In genomic region chr15:85715059-85715458, GRCm38 (mm10) we compare ENCODE assay signal across 22 mouse cellular contexts. TPM values are rescaled to one million over a fixed set of nuclear protein-coding genes. Genes with fewer than 3 reads are reported as not detected.
"Had no signal": no experiment of that assay in that cellular context is flagged by ENCODE, and none has a peak within 500 bp of the region (broad histone marks: within the 10 kb centered on the region; RNA-seq: fewer than 3 reads in every experiment).

No protein-coding gene starts in this region.

- H3K4me2 ChIP-seq: embryonic facial prominence, embryonic 12.5 days; embryonic facial prominence, embryonic 15.5 days; forebrain, embryonic 12.5 days; forebrain, embryonic 13.5 days; forebrain, embryonic 15.5 days had no signal

- H3K4me1 ChIP-seq: embryonic facial prominence, embryonic 15.5 days; forebrain, embryonic 12.5 days; forebrain, embryonic 13.5 days had no signal

- H3K4me3 ChIP-seq: embryonic facial prominence, embryonic 12.5 days; embryonic facial prominence, embryonic 15.5 days; erythroblast, embryonic 14.5 days; forebrain, embryonic 10.5 days; forebrain, embryonic 12.5 days; forebrain, embryonic 13.5 days; forebrain, embryonic 15.5 days; gastrocnemius, adult 2 months; heart, adult 2 months had no signal

- ATAC-seq: forebrain, embryonic 13.5 days; forebrain, embryonic 15.5 days; forebrain, embryonic 16.5 days; forebrain, postnatal 0 days had no signal

- H3K36me3 ChIP-seq: embryonic facial prominence, embryonic 12.5 days; embryonic facial prominence, embryonic 15.5 days; forebrain, embryonic 10.5 days; forebrain, embryonic 12.5 days; forebrain, embryonic 15.5 days had no signal

- H3K27ac ChIP-seq: embryonic facial prominence, embryonic 12.5 days; embryonic facial prominence, embryonic 15.5 days; forebrain, embryonic 10.5 days; forebrain, embryonic 12.5 days; forebrain, embryonic 13.5 days; forebrain, embryonic 15.5 days; gastrocnemius, adult 2 months; heart, adult 2 months had no signal

- H3K9ac ChIP-seq: embryonic facial prominence, embryonic 12.5 days; embryonic facial prominence, embryonic 15.5 days; forebrain, embryonic 12.5 days; forebrain, embryonic 13.5 days; forebrain, embryonic 15.5 days; forebrain, postnatal 0 days had no signal

- H3K9me3 ChIP-seq: embryonic facial prominence, embryonic 12.5 days; embryonic facial prominence, embryonic 15.5 days; forebrain, embryonic 10.5 days; forebrain, embryonic 13.5 days; forebrain, embryonic 15.5 days had no signal

- H3K27me3 ChIP-seq: forebrain, embryonic 15.5 days had no signal

- DNase-seq: cerebellum, adult 8-10 months; cerebellum, adult 9-11 months; cerebellum, postnatal 10 days; cerebellum, postnatal 25 days; cerebellum, postnatal 36 days; embryo, embryonic 11 days; forebrain, postnatal 0 days; gastrocnemius, adult 2 months; gastrocnemius, postnatal 10 days; gastrocnemius, postnatal 14 days; gastrocnemius, postnatal 25 days; gastrocnemius, postnatal 36 days; heart, adult 18-20 months; heart, adult 2 months had no signal

RNA-seq across cellular contexts. Expression of gene Ppara, which starts 19.7 kb away (rescaled TPM):
- polyA plus RNA-seq: erythroblast, embryonic 14.5 days had no signal
